Mouse (Mus musculus): ENCODE data around the gene Chst10. TPM values are rescaled to one million over a fixed set of nuclear protein-coding genes. Genes with fewer than 3 reads are reported as not detected.

Gene Chst10
- total and polyA plus RNA-seq, 3 experiments: 0.31 to 0.43 TPM; not detected in 1

DNA sequence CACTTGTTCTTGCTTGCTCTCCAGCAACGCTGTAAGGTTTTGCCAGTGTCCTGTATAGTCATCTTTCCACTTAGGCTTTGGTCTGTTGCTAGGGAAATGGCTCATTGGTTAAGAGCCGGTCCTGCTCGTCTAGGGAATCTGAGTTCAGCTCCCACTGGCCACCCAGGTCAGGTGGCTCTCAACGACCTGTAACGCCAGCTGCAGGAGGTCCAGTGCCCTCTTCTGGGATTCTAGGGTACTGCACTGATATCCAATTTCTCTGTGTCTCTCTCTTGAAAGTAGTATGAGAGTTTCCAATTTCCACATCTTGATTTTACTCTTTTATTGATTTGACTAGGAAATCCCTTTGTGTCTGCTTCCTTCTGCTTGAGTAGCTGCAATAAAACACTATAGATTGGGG, 36.7 kb upstream of the Chst10 start (continued):
- TF ChIP-seq TAL1 (IDR thresholded peaks at IDR 0.05; ENCODE audit: low read length) (no peak), ZKSCAN1 (IDR thresholded peaks at IDR 0.05; ENCODE audit: low read depth, low read length) (no peak), MXI1 (IDR thresholded peaks at IDR 0.05; ENCODE audit: low read depth, low read length) (no peak), TCF12 (IDR thresholded peaks at IDR 0.05; ENCODE audit: low read depth, low read length) (no peak), NRF1 (IDR thresholded peaks at IDR 0.05; ENCODE audit: insufficient read depth, low read depth, low read length, poor library complexity, severe bottlenecking) (no peak), RAD21 (IDR thresholded peaks at IDR 0.05; ENCODE audit: low read depth, low read length) (peak; percentile 58), KAT2A (conservative IDR thresholded peaks at IDR 0.05; ENCODE audit: low read depth, low read length) (no peak)

DNA sequence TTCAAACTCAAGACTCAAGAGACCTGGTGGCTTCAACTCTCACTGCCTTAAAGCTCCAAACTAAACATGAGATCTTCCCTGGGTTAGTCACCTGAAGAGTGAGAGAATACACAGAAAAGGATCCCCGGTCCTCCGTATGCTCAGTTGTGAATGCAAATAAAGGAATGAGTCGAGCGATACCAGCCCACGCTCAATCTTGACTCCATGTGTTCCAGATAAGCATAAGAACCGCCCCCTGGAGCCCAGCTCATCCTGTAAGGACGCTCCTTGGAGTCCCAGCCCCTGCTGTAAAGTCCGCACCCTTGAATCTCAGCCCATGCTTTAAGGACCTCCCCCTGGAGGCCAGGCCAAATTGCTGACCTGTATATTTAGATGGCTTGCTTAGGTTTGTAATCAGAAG, 32.8 kb upstream of the Chst10 start:
- TF ChIP-seq POLR2A (IDR thresholded peaks at IDR 0.05; ENCODE audit: control insufficient read depth in 1 of 2, insufficient read depth in 1 of 2, low read depth in 1 of 2, low read length in 2 of 2, poor library complexity in 1 of 2) (no peak), ETS1 (IDR thresholded peaks at IDR 0.05; ENCODE audit: low read depth, low read length) (no peak), MAX (IDR thresholded peaks at IDR 0.05; ENCODE audit: low read length) (no peak), NELFE (IDR thresholded peaks at IDR 0.05; ENCODE audit: low read depth, low read length) (no peak), ZKSCAN1 (IDR thresholded peaks at IDR 0.05; ENCODE audit: low read depth, low read length) (no peak)
- DNase-seq (ENCODE audit: low read depth, low spot score): no peak
- Histone ChIP-seq H3K79me2 (ENCODE audit: control insufficient read depth, insufficient read depth, low read length, poor library complexity) (no peaks in the 10 kb centered on the region), H3K36me3 (ENCODE audit: control insufficient read depth in 1 of 2, insufficient read depth in 2 of 2, low read length in 2 of 2) (no peaks in the 10 kb centered on the region), H3K27me3 (ENCODE audit: control insufficient read depth in 1 of 2, insufficient read depth in 2 of 2, low read length in 2 of 2) (no peaks in the 10 kb centered on the region; a peak in 1 of 4 replicates), H3K9me3 (replicated peaks; ENCODE audit: insufficient read depth, low read length) (no peaks in the 10 kb centered on the region), H3K4me3 (ENCODE audit: control insufficient read depth in 1 of 2, insufficient read depth in 1 of 2, low read depth in 2 of 2, low read length in 2 of 2) (no peak overlapping the region), H3K9ac (ENCODE audit: control insufficient read depth, low read depth, low read length, poor library complexity, severe bottlenecking) (no peak overlapping the region), H3K4me1 (ENCODE audit: control insufficient read depth in 1 of 2, insufficient read depth in 2 of 2, low read length in 2 of 2) (peaks cover 5% of the 10 kb centered on the region in 2 experiments; a peak in 3 of 4 replicates), H3K27ac (ENCODE audit: control insufficient read depth, low read depth, low read length) (no peak overlapping the region)

DNA sequence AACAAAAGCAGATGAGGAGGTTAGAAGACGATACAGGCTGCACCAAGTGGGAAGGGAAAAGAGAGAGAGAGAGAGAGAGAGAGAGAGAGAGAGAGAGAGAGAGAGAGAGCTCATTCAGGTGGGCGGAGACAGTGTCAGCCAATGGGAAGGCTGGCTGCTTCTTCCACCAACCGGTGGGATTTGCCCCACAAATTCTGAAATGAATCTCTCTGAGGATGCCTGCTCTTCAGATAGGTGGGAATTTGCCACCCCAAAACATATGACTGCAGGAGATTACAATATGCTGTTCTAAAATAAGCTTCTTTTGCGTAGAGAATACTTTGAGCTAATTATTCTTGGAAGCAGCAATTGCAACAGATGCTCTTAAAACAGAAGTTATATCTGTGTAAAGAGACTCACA, 31.5 kb upstream of the Chst10 start:
- Histone ChIP-seq H3K79me2 (ENCODE audit: control insufficient read depth, insufficient read depth, low read length, poor library complexity) (no peaks in the 10 kb centered on the region), H3K9me3 (replicated peaks; ENCODE audit: insufficient read depth, low read length) (no peaks in the 10 kb centered on the region), H3K27me3 (ENCODE audit: control insufficient read depth in 1 of 2, insufficient read depth in 2 of 2, low read length in 2 of 2) (no peaks in the 10 kb centered on the region; a peak in 1 of 4 replicates), H3K9ac (ENCODE audit: control insufficient read depth, low read depth, low read length, poor library complexity, severe bottlenecking) (no peak overlapping the region), H3K36me3 (ENCODE audit: control insufficient read depth in 1 of 2, insufficient read depth in 2 of 2, low read length in 2 of 2) (no peaks in the 10 kb centered on the region), H3K4me3 (ENCODE audit: control insufficient read depth in 1 of 2, insufficient read depth in 1 of 2, low read depth in 2 of 2, low read length in 2 of 2) (no peak overlapping the region), H3K4me1 (ENCODE audit: control insufficient read depth in 1 of 2, insufficient read depth in 2 of 2, low read length in 2 of 2) (peaks cover 5% of the 10 kb centered on the region in 2 experiments; a peak in 3 of 4 replicates), H3K27ac (ENCODE audit: control insufficient read depth, low read depth, low read length) (no peak overlapping the region)
- no peak for DNase-seq (ENCODE audit: low read depth, low spot score)
- TF ChIP-seq USF1 (IDR thresholded peaks at IDR 0.05; ENCODE audit: low read depth, low read length): no peak
- 0 out of 2 replicates have a peak, but pooled peaks have one; percentile 63 for TF ChIP-seq JUND (IDR thresholded peaks at IDR 0.05; ENCODE audit: low read depth, low read length)

DNA sequence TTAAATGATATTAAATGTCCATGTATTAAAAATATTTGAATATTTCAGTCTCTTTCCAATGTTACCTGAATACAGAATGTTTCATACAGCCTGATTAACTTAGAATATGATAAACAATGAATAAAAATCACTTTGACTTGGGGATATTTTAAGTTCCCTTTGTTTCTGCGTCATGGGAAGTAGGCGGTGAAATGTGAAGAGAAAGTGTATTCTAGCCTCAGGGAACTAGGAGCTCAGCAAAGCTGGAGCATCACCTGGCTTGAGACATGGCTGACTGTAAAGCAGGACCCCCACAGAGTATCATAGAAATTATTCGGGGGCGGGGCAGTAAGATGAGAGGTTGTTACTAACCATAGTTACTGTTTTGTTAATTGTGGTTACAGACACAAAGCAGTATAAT, 31.0 kb upstream of the Chst10 start:
- no peaks in the 10 kb centered on the region; a peak in 1 of 4 replicates for H3K27me3 ChIP-seq (ENCODE audit: control insufficient read depth in 1 of 2, insufficient read depth in 2 of 2, low read length in 2 of 2)
- no peak overlapping the region for H3K27ac ChIP-seq (ENCODE audit: control insufficient read depth, low read depth, low read length)
- peaks cover 5% of the 10 kb centered on the region in 2 experiments; a peak in 3 of 4 replicates for H3K4me1 ChIP-seq (ENCODE audit: control insufficient read depth in 1 of 2, insufficient read depth in 2 of 2, low read length in 2 of 2)
- H3K9me3 ChIP-seq (replicated peaks; ENCODE audit: insufficient read depth, low read length): no peaks in the 10 kb centered on the region
- H3K9ac ChIP-seq (ENCODE audit: control insufficient read depth, low read depth, low read length, poor library complexity, severe bottlenecking): no peak overlapping the region
- TF ChIP-seq POLR2A (IDR thresholded peaks at IDR 0.05; ENCODE audit: control insufficient read depth in 1 of 2, insufficient read depth in 1 of 2, low read depth in 1 of 2, low read length in 2 of 2, poor library complexity in 1 of 2): no peak
- TF ChIP-seq ETS1 (IDR thresholded peaks at IDR 0.05; ENCODE audit: low read depth, low read length): no peak
- no peak for TF ChIP-seq MXI1 (IDR thresholded peaks at IDR 0.05; ENCODE audit: low read depth, low read length)
- TF ChIP-seq ZNF384 (IDR thresholded peaks at IDR 0.05; ENCODE audit: low read depth, low read length): no peak
- no peak for TF ChIP-seq NRF1 (IDR thresholded peaks at IDR 0.05; ENCODE audit: insufficient read depth, low read depth, low read length, poor library complexity, severe bottlenecking)
- TF ChIP-seq E2F4 (IDR thresholded peaks at IDR 0.05; ENCODE audit: borderline replicate concordance, low read depth, low read length): no peak
- no peak for TF ChIP-seq EP300 (IDR thresholded peaks at IDR 0.05; ENCODE audit: low read depth in 1 of 2, low read length in 2 of 2)
- no peak for TF ChIP-seq GATA1 (IDR thresholded peaks at IDR 0.05; ENCODE audit: low read depth, low read length)
- no peak for TF ChIP-seq MYC (IDR thresholded peaks at IDR 0.05; ENCODE audit: low read depth, low read length)
- no peak for TF ChIP-seq UBTF (IDR thresholded peaks at IDR 0.05; ENCODE audit: borderline replicate concordance, insufficient read depth, low read depth, low read length)
- TF ChIP-seq MAX (IDR thresholded peaks at IDR 0.05; ENCODE audit: low read length): no peak
- TF ChIP-seq HCFC1 (IDR thresholded peaks at IDR 0.05; ENCODE audit: low read depth, low read length): no peak
- TF ChIP-seq CHD2 (IDR thresholded peaks at IDR 0.05; ENCODE audit: low read length): no peak
- no peak for TF ChIP-seq SIN3A (IDR thresholded peaks at IDR 0.05; ENCODE audit: low read length)
- TF ChIP-seq MYB (IDR thresholded peaks at IDR 0.05; ENCODE audit: low read depth, low read length): no peak
- TF ChIP-seq CHD1 (IDR thresholded peaks at IDR 0.05; ENCODE audit: low read depth, low read length): no peak
- H3K36me3 ChIP-seq (ENCODE audit: control insufficient read depth in 1 of 2, insufficient read depth in 2 of 2, low read length in 2 of 2): no peaks in the 10 kb centered on the region
- no peak for DNase-seq (ENCODE audit: low read depth, low spot score)
- no peak overlapping the region for H3K4me3 ChIP-seq (ENCODE audit: control insufficient read depth in 1 of 2, insufficient read depth in 1 of 2, low read depth in 2 of 2, low read length in 2 of 2)
- H3K79me2 ChIP-seq (ENCODE audit: control insufficient read depth, insufficient read depth, low read length, poor library complexity): no peaks in the 10 kb centered on the region
